Mouse (Mus musculus) spleen, postnatal 14 days (tissue): Measurements from ENCODE around the gene Olfr338.
"Not testable (repeated sequence)": the region's sequence is repeated elsewhere in the genome, so short reads cannot be mapped to it uniquely, and the experiment has no call there.

Experiments used
- DNase-seq, 2 experiments: peaks; one replicate each; pipeline ENCODE4 v3.0.0; 2021 to 2022; ENCODE audit warnings: low spot score in 2 of 2

Olfr338 gene

DNA sequence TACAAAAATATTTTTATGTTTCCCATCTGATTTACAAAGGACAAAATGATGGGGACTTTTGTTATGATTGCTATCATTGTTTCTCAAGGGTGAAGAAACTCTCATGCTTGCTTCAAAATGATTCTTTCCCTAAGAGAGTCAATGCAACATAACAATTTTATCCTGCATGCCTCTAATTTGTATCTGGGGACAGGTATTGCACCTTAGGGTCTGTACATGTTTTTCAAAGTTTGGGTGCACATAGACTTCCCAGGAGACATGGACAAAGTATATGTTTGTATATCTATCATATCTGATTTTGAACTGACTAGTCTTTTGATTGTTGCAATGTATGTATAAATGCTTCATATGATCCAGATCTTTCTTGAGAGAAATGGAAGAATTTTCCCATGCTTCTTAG, at the start of gene Olfr338:
TSS of gene Olfr338 (plus strand) at position 301 of the 400 bp plus-strand sequence.
- DNase-seq, result no peak

DNA sequence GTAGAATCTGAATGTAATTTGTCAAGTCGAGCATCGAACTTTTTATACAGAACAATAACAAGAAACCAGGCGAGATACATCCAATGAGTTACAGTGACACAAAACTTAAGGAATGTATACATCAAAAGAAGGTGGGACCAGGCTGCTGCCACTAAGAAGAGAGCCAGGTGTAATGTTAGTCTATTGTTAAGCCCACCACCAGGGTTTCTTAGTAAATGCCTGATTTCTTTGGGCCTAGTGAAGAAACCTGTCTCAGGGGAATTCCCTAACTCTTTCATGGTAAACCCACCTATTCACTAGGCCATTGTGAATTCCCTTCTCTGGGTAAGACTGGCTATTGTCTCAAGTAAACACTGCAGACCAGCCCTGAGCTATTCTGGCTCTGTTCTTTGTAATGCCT, 41.9 kb downstream of the Olfr338 start:
- DNase-seq, result not testable (repeated sequence)

DNA sequence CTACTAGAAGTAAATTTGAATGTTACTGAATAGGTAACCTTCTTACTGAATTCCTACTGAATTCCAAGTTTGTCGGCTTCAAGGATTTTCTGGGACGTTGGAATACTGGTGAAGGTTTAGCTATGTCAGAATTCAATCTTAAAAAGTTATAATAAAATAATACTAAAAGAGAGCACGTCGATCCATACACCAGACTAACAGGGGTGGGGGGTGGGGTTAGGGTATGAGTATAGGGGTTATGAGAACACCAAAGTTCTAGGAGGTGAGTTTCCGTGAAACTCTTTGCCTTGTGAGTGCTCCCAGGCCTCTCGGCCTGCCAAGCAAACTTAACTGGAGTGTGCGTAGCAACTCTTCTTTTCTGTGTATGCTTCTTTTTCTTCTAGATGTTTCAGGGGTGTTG, 42.3 kb downstream of the Olfr338 start:
- DNase-seq, result not testable (repeated sequence)

DNA sequence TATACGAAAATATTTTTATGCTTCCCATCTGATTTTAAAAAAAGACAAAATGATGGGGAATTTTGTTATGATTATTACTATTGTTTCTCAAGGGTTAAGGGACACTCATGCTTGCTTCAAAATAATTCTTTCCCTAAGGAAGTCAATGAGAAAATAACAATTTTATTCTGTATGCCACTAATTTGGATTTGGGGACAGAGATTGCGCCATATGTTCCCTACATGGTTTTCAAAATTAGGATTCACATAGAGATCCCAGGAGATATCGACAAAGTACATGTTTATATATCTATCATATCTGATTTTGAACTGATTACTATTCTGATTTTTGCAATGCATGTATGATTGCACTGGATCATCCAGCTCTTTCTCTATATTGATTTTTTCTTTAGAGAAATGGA, 45.3 kb downstream of the Olfr338 start, which contains the start of gene Olfr339:
TSS of gene Olfr339 (plus strand) at position 301 of the 400 bp plus-strand sequence.
- no peak for DNase-seq
